20 mouse cellular contexts compared by ENCODE assay signal in the genomic region with DNA sequence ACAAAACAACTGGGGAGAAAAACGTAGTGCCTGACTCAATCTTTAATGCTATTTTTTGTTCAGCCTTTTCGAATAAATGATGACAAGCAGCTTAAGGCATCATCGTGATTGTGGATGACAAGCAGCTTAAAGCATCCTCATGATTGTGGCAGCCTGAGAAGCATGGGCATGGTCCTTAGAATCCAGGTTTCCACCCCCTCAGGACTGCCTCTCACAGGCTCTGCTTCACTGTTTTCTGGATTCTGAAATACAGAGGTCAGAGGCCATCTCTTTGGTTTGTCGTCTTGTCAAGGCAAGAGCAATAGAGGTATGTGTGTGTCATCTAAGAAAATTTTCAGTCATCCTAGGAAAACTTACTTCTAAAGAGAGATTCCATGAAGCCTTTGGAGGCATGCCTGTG.
"Had no signal": no experiment of that assay in that cellular context is flagged by ENCODE, and none has a peak within 500 bp of the region (broad histone marks: within the 10 kb centered on the region; RNA-seq: fewer than 3 reads in every experiment).

No protein-coding gene starts in this region.

- H3K9me3 ChIP-seq: limb, embryonic 12.5 days; liver, embryonic 12.5 days; liver, embryonic 15.5 days; lung, embryonic 15.5 days; midbrain, embryonic 10.5 days; stomach, embryonic 15.5 days had no signal

- H3K4me2 ChIP-seq: limb, embryonic 12.5 days; liver, embryonic 12.5 days; liver, embryonic 15.5 days; lung, embryonic 15.5 days; stomach, embryonic 15.5 days had no signal

- H3K27ac ChIP-seq: left cerebral cortex, adult 2 months; liver, embryonic 12.5 days; liver, embryonic 15.5 days; lung, embryonic 15.5 days; midbrain, embryonic 10.5 days; stomach, embryonic 15.5 days had no signal

- DNase-seq: kidney, adult 9 months; kidney, postnatal 14 days; layer of hippocampus, postnatal 36 days; liver; lung, adult 18-20 months; lung, postnatal 10 days; lung, postnatal 36 days; midbrain, embryonic 14.5 days; retina, postnatal 1 day; right cerebral cortex, postnatal 25 days; spleen, adult 18-20 months; thymus, postnatal 25 days had no signal

- H3K4me3 ChIP-seq: left cerebral cortex, adult 2 months; limb, embryonic 12.5 days; liver, embryonic 12.5 days; liver, embryonic 15.5 days; lung, embryonic 15.5 days; megakaryocyte, embryonic 14.5 days; midbrain, embryonic 10.5 days; stomach, embryonic 15.5 days had no signal

- H3K4me1 ChIP-seq: liver, embryonic 12.5 days; liver, embryonic 15.5 days; lung, embryonic 15.5 days; megakaryocyte, embryonic 14.5 days; midbrain, embryonic 10.5 days; stomach, embryonic 15.5 days had no signal

- ATAC-seq: liver, embryonic 12.5 days had no signal

- H3K9ac ChIP-seq: limb, embryonic 12.5 days; liver, embryonic 12.5 days; liver, embryonic 15.5 days; lung, embryonic 15.5 days; stomach, embryonic 15.5 days had no signal

- H3K27me3 ChIP-seq: limb, embryonic 12.5 days; liver, embryonic 12.5 days; liver, embryonic 15.5 days; lung, embryonic 15.5 days; megakaryocyte, embryonic 14.5 days; stomach, embryonic 15.5 days had no signal

- H3K36me3 ChIP-seq: liver, embryonic 12.5 days; liver, embryonic 15.5 days; lung, embryonic 15.5 days; midbrain, embryonic 10.5 days; stomach, embryonic 15.5 days had no signal
